Mouse (Mus musculus) limb, embryonic 15.5 days (tissue): ENCODE data around the gene Arhgap10. TPM values are rescaled to one million over a fixed set of nuclear protein-coding genes. Genes with fewer than 3 reads are reported as not detected.

Experiments
- ATAC-seq: fragments of 200-750 bp; cut with Nextera tagmentation; 2 replicates; pipeline ENCODE4 v1.8.0; 2017; ENCODE audit warnings: low read depth, moderate TSS enrichment; ENCODE audit not compliant: insufficient number of reproducible peaks, low FRiP score, low TSS enrichment
- H3K27ac ChIP-seq: fragments of 300-500 bp; sonication (generic); 2 replicates; pipeline ENCODE4 v1.5.1; 2015; ENCODE audit warnings: moderate library complexity, mild to moderate bottlenecking, inconsistent platforms
- H3K27me3 ChIP-seq: fragments of 300-500 bp; sonication (generic); 2 replicates; pipeline ENCODE4 v1.6.1; 2015; ENCODE audit warnings: inconsistent platforms
- H3K36me3 ChIP-seq: fragments of 300-500 bp; sonication (generic); 2 replicates; pipeline ENCODE4 v1.6.1; 2015; ENCODE audit warnings: inconsistent platforms
- H3K4me1 ChIP-seq: fragments of 300-500 bp; sonication (generic); 2 replicates; pipeline ENCODE4 v1.6.1; 2015; ENCODE audit warnings: inconsistent platforms
- H3K4me2 ChIP-seq: fragments of 300-500 bp; sonication (generic); 2 replicates; pipeline ENCODE4 v1.6.1; 2015; ENCODE audit warnings: mild to moderate bottlenecking, inconsistent platforms
- H3K4me3 ChIP-seq: fragments of 300-500 bp; sonication (generic); 2 replicates; pipeline ENCODE4 v1.5.1; 2015; ENCODE audit warnings: mild to moderate bottlenecking, inconsistent platforms
- H3K9ac ChIP-seq: fragments of 300-500 bp; sonication (generic); 2 replicates; pipeline ENCODE4 v1.6.1; 2015; ENCODE audit warnings: inconsistent platforms
- H3K9me3 ChIP-seq: fragments of 300-500 bp; sonication (generic); 2 replicates; pipeline ENCODE4 v1.6.1; 2016; ENCODE audit warnings: inconsistent platforms
- WGBS: fragments of 180-500 bp; shearing (Covaris S2); methylation state at CpG from one replicate; pipeline ENCODE4 v1.1.7; 2015; 5-methylcytosine and 5-hydroxymethylcytosine counted together
- polyA plus RNA-seq: library from polyadenylated mRNA; unstranded; fragments of >200 nt; fragmentation: Nextera tagmentation; extraction: Ambion mirVana; gene quantifications from 2 replicates; pipeline ENCODE4 v1.2.1, GENCODE M21; 2015

Gene Arhgap10
- polyA plus RNA-seq, 1 experiment from 2014 or later: 28.1 TPM

DNA sequence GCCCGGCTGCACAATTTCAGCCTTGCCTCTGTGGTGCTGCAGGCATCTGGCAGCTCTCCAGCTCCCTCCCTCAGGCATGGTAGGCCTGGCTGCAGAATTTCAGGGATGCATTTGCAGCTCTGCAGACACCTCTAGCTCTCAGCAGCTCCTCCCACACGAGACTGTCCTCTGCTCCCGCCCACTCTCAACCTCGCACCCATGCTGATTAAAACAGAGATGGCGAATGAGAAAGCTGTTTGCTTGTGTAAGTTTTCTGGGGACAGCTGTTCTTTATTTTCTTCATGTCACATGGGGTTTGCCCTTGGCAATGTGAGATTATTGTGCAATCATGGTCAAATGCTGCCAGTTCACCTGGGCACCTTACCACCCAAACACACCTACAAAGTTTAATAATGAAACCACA, 141.3 kb downstream of the Arhgap10 start:
- no peak overlapping the region for H3K9ac ChIP-seq
- no peaks in the 10 kb centered on the region for H3K27me3 ChIP-seq
- H3K4me1 ChIP-seq: peaks cover 12% of the 10 kb centered on the region
- no peak; the same call in 1 of the 2 replicates for ATAC-seq
- peaks cover 26% of the 10 kb centered on the region for H3K36me3 ChIP-seq
- 20% methylated on average over 5 of the region's 5 CpGs for WGBS
- no peak overlapping the region for H3K4me2 ChIP-seq
- H3K9me3 ChIP-seq: no peaks in the 10 kb centered on the region
- H3K4me3 ChIP-seq: no peak overlapping the region
- H3K27ac ChIP-seq: no peak overlapping the region

DNA sequence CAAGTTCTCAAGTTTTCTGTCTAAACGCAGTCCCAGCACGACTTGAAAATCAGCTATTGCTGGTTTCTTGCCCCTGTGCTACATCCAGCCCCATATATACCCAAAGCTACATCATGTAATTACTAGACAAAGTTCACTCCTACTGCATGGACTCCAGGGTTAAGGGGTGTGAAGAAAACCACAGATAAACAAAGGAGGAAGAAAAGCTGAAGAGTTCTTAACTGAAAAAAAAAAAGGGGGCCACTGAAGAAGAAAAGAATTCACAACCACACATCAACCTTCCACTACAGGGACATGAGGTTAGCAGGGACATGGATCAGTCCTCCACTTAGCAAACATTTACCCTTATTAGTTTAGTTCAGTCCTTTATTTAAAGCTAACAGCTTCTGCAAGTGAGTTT, 141.8 kb downstream of the Arhgap10 start:
- no peak overlapping the region for H3K9ac ChIP-seq
- no peak overlapping the region for H3K4me3 ChIP-seq
- H3K9me3 ChIP-seq: no peaks in the 10 kb centered on the region
- H3K36me3 ChIP-seq: peaks cover 22% of the 10 kb centered on the region
- H3K4me1 ChIP-seq: peaks cover 8% of the 10 kb centered on the region
- H3K27me3 ChIP-seq: no peaks in the 10 kb centered on the region
- no peak for ATAC-seq
- no peak overlapping the region for H3K27ac ChIP-seq
- 81% methylated on average over 2 of the region's 2 CpGs for WGBS
- H3K4me2 ChIP-seq: no peak overlapping the region

DNA sequence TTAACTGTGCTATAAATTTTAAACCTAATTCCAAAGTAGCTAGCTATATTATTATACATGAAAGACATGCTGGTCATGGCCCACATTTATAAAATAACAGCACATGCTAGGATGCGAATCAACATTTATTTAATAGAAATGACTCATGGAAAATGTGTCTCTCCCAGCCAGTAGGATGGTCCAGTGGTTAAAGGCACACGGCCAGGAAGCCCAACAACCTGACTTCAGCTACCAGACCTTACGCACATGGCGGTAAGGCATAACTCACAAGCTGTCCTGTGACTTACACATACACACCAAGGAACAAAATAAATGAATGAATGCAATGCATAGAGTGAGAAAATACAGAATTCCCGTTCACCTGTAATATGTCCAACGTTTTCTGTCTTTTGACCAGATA, 146.7 kb downstream of the Arhgap10 start:
- no peaks in the 10 kb centered on the region for H3K9me3 ChIP-seq
- no peaks in the 10 kb centered on the region for H3K27me3 ChIP-seq
- no peak overlapping the region for H3K27ac ChIP-seq
- 79% methylated on average over 6 of the region's 6 CpGs for WGBS
- peaks cover 15% of the 10 kb centered on the region for H3K36me3 ChIP-seq
- peaks cover 3% of the 10 kb centered on the region; the same call in 1 of the 2 replicates for H3K4me1 ChIP-seq
- ATAC-seq: no peak
- no peak overlapping the region for H3K4me3 ChIP-seq
- H3K9ac ChIP-seq: no peak overlapping the region
- no peak overlapping the region for H3K4me2 ChIP-seq

DNA sequence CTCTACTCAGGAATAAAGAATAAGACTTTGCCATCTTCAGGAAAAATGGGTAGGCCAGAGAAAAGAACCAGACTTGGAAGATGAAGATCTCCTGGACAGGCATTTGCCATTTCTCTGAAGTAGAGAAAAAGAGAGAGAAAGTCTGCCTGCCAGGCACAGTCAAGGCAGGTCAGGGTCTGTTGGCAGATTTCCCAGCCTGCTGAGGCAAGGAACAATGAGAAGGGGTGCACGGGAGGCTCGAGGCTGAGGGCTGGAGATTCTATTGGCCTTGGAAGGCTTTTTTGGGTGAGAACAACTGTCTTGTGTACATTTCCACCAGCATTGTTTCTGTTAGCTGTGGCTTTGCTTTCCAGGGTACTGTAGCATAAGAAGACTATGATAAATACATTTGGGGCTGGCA, 147.4 kb downstream of the Arhgap10 start:
- Histone ChIP-seq H3K9me3 (no peaks in the 10 kb centered on the region), H3K4me3 (no peak overlapping the region), H3K4me2 (no peak overlapping the region), H3K9ac (no peak overlapping the region), H3K36me3 (peaks cover 14% of the 10 kb centered on the region), H3K4me1 (peaks cover 3% of the 10 kb centered on the region; the same call in 1 of the 2 replicates), H3K27me3 (no peaks in the 10 kb centered on the region), H3K27ac (0 out of 2 replicates have a peak overlapping the region, but pooled peaks have one; percentile 0)
- WGBS: 19% methylated on average over 2 of the region's 2 CpGs
- no peak for ATAC-seq

DNA sequence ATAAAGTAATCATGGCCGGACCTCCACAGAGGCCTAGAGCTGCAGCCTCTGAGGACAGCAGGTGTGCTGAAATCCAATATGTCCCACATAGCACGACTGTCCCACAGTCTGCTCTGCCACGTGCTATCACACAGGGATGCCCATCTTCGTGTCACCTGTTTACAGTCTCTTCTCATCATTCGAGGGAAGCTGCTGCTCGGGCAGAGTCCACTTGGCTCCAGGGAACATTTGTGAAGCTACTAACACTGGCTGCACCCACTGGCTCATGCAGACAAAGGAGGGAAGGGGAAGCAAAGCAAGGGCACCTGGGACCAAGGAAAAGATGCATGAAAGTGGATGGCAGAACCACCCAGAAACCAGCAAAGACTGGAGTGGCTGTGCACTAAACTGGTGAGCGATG, 148.1 kb downstream of the Arhgap10 start:
- ATAC-seq: no peak
- Histone ChIP-seq H3K27ac (no peak overlapping the region), H3K4me1 (peaks cover 3% of the 10 kb centered on the region; the same call in 1 of the 2 replicates), H3K27me3 (no peaks in the 10 kb centered on the region), H3K9ac (no peak overlapping the region), H3K9me3 (no peaks in the 10 kb centered on the region), H3K4me2 (no peak overlapping the region), H3K4me3 (no peak overlapping the region), H3K36me3 (peaks cover 11% of the 10 kb centered on the region)
- WGBS: 88% methylated on average over 7 of the region's 7 CpGs

DNA sequence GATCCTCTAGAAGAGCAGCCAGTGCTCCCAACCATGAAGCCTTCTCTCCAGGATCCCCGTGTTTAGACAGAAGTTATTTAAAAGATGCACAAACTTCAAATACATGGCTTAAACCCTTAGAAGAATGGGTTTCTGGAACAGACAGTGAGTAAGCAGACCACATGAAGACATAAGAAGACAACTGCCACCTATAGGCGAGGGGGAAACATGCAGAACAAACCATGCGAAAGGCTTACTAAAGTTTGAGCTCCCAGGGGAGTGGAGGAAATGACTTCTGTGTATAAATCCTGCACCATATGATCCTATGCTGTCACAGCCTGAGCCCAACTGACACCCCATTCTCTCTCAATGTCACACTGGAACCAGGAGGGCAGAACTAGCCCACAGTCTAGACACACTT, 150.7 kb downstream of the Arhgap10 start:
- Histone ChIP-seq H3K9ac (no peak overlapping the region), H3K4me2 (no peak overlapping the region), H3K9me3 (no peaks in the 10 kb centered on the region), H3K4me3 (no peak overlapping the region), H3K27ac (no peak overlapping the region), H3K4me1 (peaks cover 10% of the 10 kb centered on the region; the same call in 1 of the 2 replicates), H3K36me3 (peaks cover 2% of the 10 kb centered on the region; the same call in 1 of the 2 replicates), H3K27me3 (no peaks in the 10 kb centered on the region)
- 57% methylated on average over 3 of the region's 3 CpGs for WGBS
- no peak for ATAC-seq

DNA sequence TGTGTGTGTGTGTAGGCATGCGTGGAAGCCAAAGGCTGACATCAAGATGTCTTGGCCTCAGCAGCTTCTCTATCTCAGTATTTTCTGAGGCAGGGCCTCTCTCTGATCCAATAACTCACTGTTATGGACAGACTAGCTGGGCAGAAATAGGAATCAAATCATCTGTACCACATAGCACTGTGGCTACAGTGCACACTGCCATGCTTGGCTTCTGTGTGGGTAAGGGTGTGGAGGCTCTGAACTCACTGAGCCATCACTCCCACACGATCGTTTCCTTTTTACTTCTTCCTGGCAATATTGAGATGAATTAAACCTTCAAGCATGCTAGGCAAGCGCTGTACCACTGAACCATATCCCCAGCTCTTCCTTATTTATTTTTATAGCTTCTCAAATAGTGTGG, 151.3 kb downstream of the Arhgap10 start:
- WGBS: 83% methylated on average over 4 of the region's 4 CpGs
- ATAC-seq: no peak
- H3K9ac ChIP-seq: no peak overlapping the region
- no peak overlapping the region for H3K27ac ChIP-seq
- H3K27me3 ChIP-seq: no peaks in the 10 kb centered on the region
- no peak overlapping the region for H3K4me2 ChIP-seq
- H3K4me3 ChIP-seq: no peak overlapping the region
- H3K9me3 ChIP-seq: no peaks in the 10 kb centered on the region
- H3K36me3 ChIP-seq: no peaks in the 10 kb centered on the region
- H3K4me1 ChIP-seq: peaks cover 10% of the 10 kb centered on the region; the same call in 1 of the 2 replicates

DNA sequence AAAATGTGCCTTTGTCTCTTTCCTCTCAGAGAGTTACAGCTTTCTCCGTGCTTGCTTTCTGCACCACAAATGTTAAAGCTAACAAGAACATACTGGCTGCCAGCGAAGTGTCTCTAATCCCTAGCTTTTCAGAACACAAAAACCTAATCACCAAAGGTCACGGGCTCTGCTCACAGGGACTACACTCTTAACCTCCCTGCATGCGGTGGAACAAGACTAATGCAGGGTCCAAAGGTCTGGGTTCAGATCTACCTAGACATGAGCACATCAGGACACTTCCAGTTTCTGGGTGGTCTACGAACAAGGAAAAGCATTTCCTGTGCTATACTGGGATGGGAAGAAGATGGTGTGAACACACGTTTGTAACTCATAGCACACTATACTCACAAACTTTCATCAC, 151.8 kb downstream of the Arhgap10 start:
- Histone ChIP-seq H3K9me3 (no peaks in the 10 kb centered on the region), H3K9ac (no peak overlapping the region), H3K4me3 (no peak overlapping the region), H3K4me2 (no peak overlapping the region), H3K27ac (no peak overlapping the region), H3K4me1 (peaks cover 10% of the 10 kb centered on the region; the same call in 1 of the 2 replicates), H3K27me3 (no peaks in the 10 kb centered on the region), H3K36me3 (no peaks in the 10 kb centered on the region)
- 79% methylated on average over 6 of the region's 6 CpGs for WGBS
- no peak for ATAC-seq

DNA sequence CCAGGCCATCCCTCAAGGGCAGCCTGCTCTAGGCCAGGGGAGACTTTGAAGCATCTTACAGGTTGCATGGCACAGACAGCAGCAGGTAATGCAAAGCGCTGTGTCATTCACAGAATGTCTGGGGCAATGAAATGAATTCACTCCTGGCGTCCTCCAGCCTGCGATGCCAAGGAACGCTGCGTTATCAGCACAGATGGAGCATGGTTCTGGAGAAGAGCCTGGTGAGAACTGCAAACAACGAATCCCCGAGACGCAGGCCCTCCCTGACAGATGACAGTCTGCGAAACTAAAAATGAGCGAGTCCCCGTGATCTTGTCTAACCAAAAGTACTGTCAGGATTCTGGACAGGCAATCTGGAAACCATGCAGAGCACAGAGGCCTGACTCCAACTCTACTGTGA, 153.3 kb downstream of the Arhgap10 start:
- H3K9ac ChIP-seq: no peak overlapping the region
- 78% methylated on average over 11 of the region's 11 CpGs for WGBS

DNA sequence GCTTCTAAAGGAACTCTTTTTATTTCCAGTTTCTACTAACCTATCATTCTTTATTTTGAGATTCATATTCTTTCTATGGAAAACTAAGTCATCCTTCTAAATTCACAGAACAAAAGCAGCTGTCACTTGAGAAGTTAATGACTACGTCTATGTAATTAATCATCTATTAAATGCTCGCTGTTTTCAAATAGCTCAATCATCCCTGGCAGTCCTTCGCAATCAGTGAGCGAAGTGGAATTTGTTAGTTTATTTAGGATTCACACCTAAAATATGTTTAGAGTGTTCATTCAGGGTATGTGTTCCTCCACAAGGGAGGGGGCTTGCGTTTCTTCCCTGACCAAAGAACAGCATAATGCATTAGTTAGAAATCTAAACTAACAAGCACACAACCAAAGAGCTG, 156.9 kb downstream of the Arhgap10 start:
- H3K4me1 ChIP-seq: peaks cover 7% of the 10 kb centered on the region; the same call in 1 of the 2 replicates
- H3K36me3 ChIP-seq: peaks cover 3% of the 10 kb centered on the region; the same call in 1 of the 2 replicates
- no peak overlapping the region for H3K27ac ChIP-seq
- WGBS: 84% methylated on average over 5 of the region's 5 CpGs
- H3K9me3 ChIP-seq: no peaks in the 10 kb centered on the region
- H3K9ac ChIP-seq: no peak overlapping the region
- H3K4me3 ChIP-seq: no peak overlapping the region
- no peaks in the 10 kb centered on the region for H3K27me3 ChIP-seq
- ATAC-seq: no peak
- H3K4me2 ChIP-seq: no peak overlapping the region

More for the DNA sequence above, 153.3 kb downstream of the Arhgap10 start:
- ATAC-seq: no peak
- no peak overlapping the region for H3K27ac ChIP-seq
- H3K4me1 ChIP-seq: peaks cover 7% of the 10 kb centered on the region; the same call in 1 of the 2 replicates
- H3K36me3 ChIP-seq: no peaks in the 10 kb centered on the region
- H3K9me3 ChIP-seq: no peaks in the 10 kb centered on the region
- no peak overlapping the region for H3K4me3 ChIP-seq
- no peaks in the 10 kb centered on the region for H3K27me3 ChIP-seq
- H3K4me2 ChIP-seq: no peak overlapping the region

DNA sequence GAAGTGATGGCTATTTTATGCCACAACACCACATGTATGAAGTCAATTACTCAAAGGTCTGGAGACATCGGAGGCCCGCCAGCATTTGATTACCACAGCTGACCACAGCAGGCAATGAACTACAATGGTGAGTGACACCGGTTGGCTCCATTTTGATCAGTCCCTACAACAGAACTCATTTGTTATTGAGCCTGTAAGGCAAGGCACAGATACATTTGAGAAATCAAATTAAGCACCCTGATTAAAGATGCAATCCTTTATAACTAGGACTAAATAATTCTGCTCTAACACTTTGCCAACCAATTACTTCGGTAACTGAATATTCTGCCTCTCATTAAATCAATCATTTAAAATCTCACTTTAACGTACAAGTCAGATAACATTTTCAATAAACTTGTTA, 157.3 kb downstream of the Arhgap10 start:
- Histone ChIP-seq H3K4me3 (no peak overlapping the region), H3K9me3 (no peaks in the 10 kb centered on the region), H3K4me2 (no peak overlapping the region), H3K27ac (no peak overlapping the region), H3K4me1 (peaks cover 7% of the 10 kb centered on the region; the same call in 1 of the 2 replicates), H3K9ac (no peak overlapping the region), H3K36me3 (peaks cover 3% of the 10 kb centered on the region; the same call in 1 of the 2 replicates), H3K27me3 (no peaks in the 10 kb centered on the region)
- no peak for ATAC-seq
- 82% methylated on average over 5 of the region's 5 CpGs for WGBS

DNA sequence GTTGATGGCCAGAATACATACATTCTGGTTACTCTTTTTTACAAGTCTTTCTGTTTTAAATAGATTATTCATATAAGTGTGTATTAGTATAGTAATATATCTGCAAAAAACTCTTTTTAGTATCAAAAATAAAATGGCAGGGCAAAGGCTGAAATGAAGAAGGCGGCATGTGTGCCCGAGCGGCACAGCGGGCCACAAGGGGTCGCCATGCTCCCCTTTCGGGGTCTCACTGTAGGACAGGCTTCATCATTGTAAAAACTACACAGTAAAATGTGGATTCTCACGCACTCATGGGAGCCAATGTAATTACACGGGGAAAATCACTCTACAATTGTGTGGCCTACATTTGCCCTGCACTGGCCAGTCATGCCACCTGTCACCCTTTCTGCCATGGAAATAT, 160.6 kb downstream of the Arhgap10 start:
- ATAC-seq: no peak
- Histone ChIP-seq H3K4me1 (peaks cover 13% of the 10 kb centered on the region), H3K9me3 (no peaks in the 10 kb centered on the region), H3K9ac (no peak overlapping the region), H3K4me3 (no peak overlapping the region), H3K27me3 (no peaks in the 10 kb centered on the region), H3K4me2 (no peak overlapping the region), H3K27ac (no peak overlapping the region), H3K36me3 (peaks cover 3% of the 10 kb centered on the region; the same call in 1 of the 2 replicates)
- WGBS: 77% methylated on average over 8 of the region's 8 CpGs

DNA sequence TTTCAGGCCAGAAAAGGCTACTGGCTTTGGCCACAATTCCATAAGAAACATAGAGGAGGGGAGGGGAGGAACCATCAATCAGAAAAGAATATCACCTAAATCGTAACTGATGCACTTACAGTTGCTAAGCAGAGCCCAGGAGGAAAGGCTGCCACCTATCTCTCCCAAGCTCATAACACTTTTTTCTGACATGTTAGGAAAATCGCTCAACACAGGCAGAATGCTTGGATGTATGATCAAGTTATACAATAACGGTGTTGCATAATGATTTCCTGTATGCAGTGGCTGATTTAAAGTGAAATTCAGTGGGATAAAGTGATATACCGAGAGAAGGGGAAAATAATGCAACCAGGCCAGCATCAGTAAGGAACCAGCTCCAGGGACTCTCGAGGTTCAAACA, 162.4 kb downstream of the Arhgap10 start:
- Histone ChIP-seq H3K4me3 (no peak overlapping the region), H3K27ac (no peak overlapping the region), H3K36me3 (peaks cover 3% of the 10 kb centered on the region; the same call in 1 of the 2 replicates), H3K4me1 (peaks cover 27% of the 10 kb centered on the region), H3K9ac (no peak overlapping the region), H3K9me3 (no peaks in the 10 kb centered on the region), H3K27me3 (no peaks in the 10 kb centered on the region), H3K4me2 (no peak overlapping the region)
- ATAC-seq: no peak
- 79% methylated on average over 5 of the region's 5 CpGs for WGBS
